22 mouse cellular contexts compared by ENCODE assay signal in genomic region chr2:38131538-38131937, GRCm38 (mm10).
"Had no signal": no experiment of that assay in that cellular context is flagged by ENCODE, and none has a peak within 500 bp of the region (broad histone marks: within the 10 kb centered on the region; RNA-seq: fewer than 3 reads in every experiment).

No protein-coding gene starts in this region.

- H3K9ac ChIP-seq: limb, embryonic 12.5 days; limb, embryonic 15.5 days; midbrain, embryonic 12.5 days; midbrain, embryonic 15.5 days; neural tube, embryonic 12.5 days; neural tube, embryonic 15.5 days had no signal

- H3K4me3 ChIP-seq: limb, embryonic 12.5 days; limb, embryonic 15.5 days; midbrain, embryonic 12.5 days; midbrain, embryonic 15.5 days; neural tube, embryonic 12.5 days; neural tube, embryonic 15.5 days had no signal

- H3K9me3 ChIP-seq: limb, embryonic 12.5 days; limb, embryonic 15.5 days; midbrain, embryonic 12.5 days; midbrain, embryonic 15.5 days; neural tube, embryonic 12.5 days; neural tube, embryonic 15.5 days had no signal

- ATAC-seq: hindbrain, postnatal 0 days; inflammation-experienced regulatory T-cells, adult 6 months; intestine, embryonic 16.5 days; midbrain, embryonic 15.5 days had no signal

- H3K27ac ChIP-seq: hindbrain, postnatal 0 days; kidney, postnatal 0 days; limb, embryonic 12.5 days; limb, embryonic 15.5 days; midbrain, embryonic 12.5 days; midbrain, embryonic 15.5 days; neural tube, embryonic 12.5 days; neural tube, embryonic 15.5 days had no signal

- H3K4me2 ChIP-seq: limb, embryonic 12.5 days; limb, embryonic 15.5 days; midbrain, embryonic 12.5 days; midbrain, embryonic 15.5 days; neural tube, embryonic 12.5 days; neural tube, embryonic 15.5 days had no signal

- H3K4me1 ChIP-seq: limb, embryonic 15.5 days; midbrain, embryonic 15.5 days; neural tube, embryonic 12.5 days had no signal

- H3K36me3 ChIP-seq: limb, embryonic 12.5 days; limb, embryonic 15.5 days; midbrain, embryonic 12.5 days; midbrain, embryonic 15.5 days; neural tube, embryonic 12.5 days; neural tube, embryonic 15.5 days had no signal

- DNase-seq: kidney, adult 2 months; kidney, postnatal 25 days; left cerebral cortex, postnatal 4 days; lung, adult 2 months; lung, postnatal 14 days; lung, postnatal 4 days; right cerebral cortex, adult 18-20 months; right cerebral cortex, postnatal 14 days; spleen, adult 18-20 months; thymus, adult 2 months; thymus, postnatal 14 days; thymus, postnatal 4 days had no signal

- H3K27me3 ChIP-seq: limb, embryonic 12.5 days; limb, embryonic 15.5 days; midbrain, embryonic 12.5 days; midbrain, embryonic 15.5 days; neural tube, embryonic 12.5 days; neural tube, embryonic 15.5 days had no signal
